ENCODE assay signal across 8 mouse cellular contexts in genomic region chr6:148598746-148599337, GRCm38 (mm10).
DNase-seq lines count a peak whose midpoint lies in the region; ATAC-seq lines count a peak whose summit lies in the region.

No protein-coding gene starts in this region.

- peak overlapping the region; percentile 71 for H3K27ac ChIP-seq in embryonic facial prominence, embryonic 10.5 days (replicated peaks)
- no peak overlapping the region for H3K27ac ChIP-seq in intestine, embryonic 15.5 days
- no peak overlapping the region for H3K27ac ChIP-seq in midbrain, embryonic 14.5 days (replicated peaks; ENCODE audit: low read depth, low read length)

- no peaks in the 10 kb centered on the region for H3K9me3 ChIP-seq in embryonic facial prominence, embryonic 10.5 days
- no peaks in the 10 kb centered on the region for H3K9me3 ChIP-seq in intestine, embryonic 15.5 days
- no peaks in the 10 kb centered on the region for H3K9me3 ChIP-seq in midbrain, embryonic 14.5 days (ENCODE audit: control insufficient read depth, low read length)

- DNase-seq in left cerebral cortex, postnatal 25 days (ENCODE audit: low spot score in 2 of 2) = peak; percentile 16 to 22
- DNase-seq in left cerebral cortex, adult 11 months (ENCODE audit: low spot score) = no peak
- DNase-seq in embryonic facial prominence, embryonic 10.5 days (ENCODE audit: low spot score) = peak; percentile 49
- peak; percentile 65 for DNase-seq in midbrain, embryonic 14.5 days
- DNase-seq in cerebellum, postnatal 36 days = no peak
- DNase-seq in cerebellum, postnatal 4 days (ENCODE audit: low spot score in 2 of 2) = no peak

- ATAC-seq in intestine, embryonic 15.5 days = no peak
- ATAC-seq in midbrain, embryonic 14.5 days (ENCODE audit: low FRiP score, low TSS enrichment) = no peak; the same call in 1 of the 2 replicates
- no peak for ATAC-seq in cerebellum, adult (ENCODE audit: insufficient number of reproducible peaks, low FRiP score, low TSS enrichment)

- H3K9ac ChIP-seq in intestine, embryonic 15.5 days = no peak overlapping the region
- no peak overlapping the region for H3K9ac ChIP-seq in midbrain, embryonic 14.5 days (replicated peaks; ENCODE audit: low read length)

- peaks cover 8% of the 10 kb centered on the region; the same call in 1 of the 2 replicates for H3K27me3 ChIP-seq in embryonic facial prominence, embryonic 10.5 days (replicated peaks; ENCODE audit: low read depth, poor library complexity, severe bottlenecking)
- no peaks in the 10 kb centered on the region for H3K27me3 ChIP-seq in intestine, embryonic 15.5 days (replicated peaks)
- no peaks in the 10 kb centered on the region for H3K27me3 ChIP-seq in midbrain, embryonic 14.5 days (ENCODE audit: control insufficient read depth, insufficient read depth, low read length)

- peaks cover 18% of the 10 kb centered on the region for H3K4me1 ChIP-seq in embryonic facial prominence, embryonic 10.5 days
- no peaks in the 10 kb centered on the region for H3K4me1 ChIP-seq in intestine, embryonic 15.5 days (replicated peaks)
- peaks cover 10% of the 10 kb centered on the region for H3K4me1 ChIP-seq in midbrain, embryonic 14.5 days (ENCODE audit: control insufficient read depth, insufficient read depth, low read length)

- peak overlapping the region; percentile 53 for H3K4me2 ChIP-seq in intestine, embryonic 15.5 days (replicated peaks)
- H3K4me2 ChIP-seq in midbrain, embryonic 14.5 days (ENCODE audit: low read length) = peak overlapping the region; percentile 42

- no peaks in the 10 kb centered on the region for H3K36me3 ChIP-seq in embryonic facial prominence, embryonic 10.5 days (replicated peaks)
- no peaks in the 10 kb centered on the region for H3K36me3 ChIP-seq in intestine, embryonic 15.5 days
- H3K36me3 ChIP-seq in midbrain, embryonic 14.5 days (ENCODE audit: control insufficient read depth, insufficient read depth, low read length) = no peaks in the 10 kb centered on the region

- 5% methylated on average over 16 of the region's 16 CpGs for WGBS in embryonic facial prominence, embryonic 10.5 days
- WGBS in intestine, embryonic 15.5 days = 16% methylated on average over 16 of the region's 16 CpGs
- WGBS in midbrain, embryonic 14.5 days = 8% methylated on average over 16 of the region's 16 CpGs

- H3K4me3 ChIP-seq in embryonic facial prominence, embryonic 10.5 days = peak overlapping the region; percentile 49
- H3K4me3 ChIP-seq in intestine, embryonic 15.5 days (replicated peaks) = no peak overlapping the region
- no peak overlapping the region for H3K4me3 ChIP-seq in midbrain, embryonic 14.5 days (replicated peaks; ENCODE audit: low read depth, low read length)

- intact Hi-C loops in left cerebral cortex, postnatal 25 days (cut with DNase I) = no loop called here

Comparison
In these comparisons a context has a peak if more than half of its experiments do, and no peak if none do; other contexts are left out.
1. DNase-seq: peak in left cerebral cortex, postnatal 25 days (2 of 2), embryonic facial prominence, embryonic 10.5 days (single experiment) and midbrain, embryonic 14.5 days (single experiment); none in left cerebral cortex, adult 11 months (single experiment), cerebellum, postnatal 36 days (0 of 2) and cerebellum, postnatal 4 days (0 of 2).